Mouse (Mus musculus): ENCODE data around the gene Crot.

- TF ChIP-seq CTCF (IDR thresholded peaks at IDR 0.05) (no peak), EP300 (IDR thresholded peaks at IDR 0.05) (no peak)
These were observed 48.8 kb upstream of the Crot start for GRCm38 (mm10) chr5:9045904-9046303.

Data from lung, postnatal 0 days (tissue).